Mouse (Mus musculus) mesoderm, embryonic 11.5 days (tissue): Measurements from ENCODE around the gene Tmod2.
A peak's percentile ranks its signal among the peaks of the same experiment; 100 is the strongest.
"Not testable (repeated sequence)": the region's sequence is repeated elsewhere in the genome, so short reads cannot be mapped to it uniquely, and the experiment has no call there.

ENCODE experiments used
- DNase-seq: peaks from one replicate; pipeline ENCODE4 v3.0.0-alpha.2; 2012; ENCODE audit warnings: low read depth, low spot score

Tmod2 gene

DNA sequence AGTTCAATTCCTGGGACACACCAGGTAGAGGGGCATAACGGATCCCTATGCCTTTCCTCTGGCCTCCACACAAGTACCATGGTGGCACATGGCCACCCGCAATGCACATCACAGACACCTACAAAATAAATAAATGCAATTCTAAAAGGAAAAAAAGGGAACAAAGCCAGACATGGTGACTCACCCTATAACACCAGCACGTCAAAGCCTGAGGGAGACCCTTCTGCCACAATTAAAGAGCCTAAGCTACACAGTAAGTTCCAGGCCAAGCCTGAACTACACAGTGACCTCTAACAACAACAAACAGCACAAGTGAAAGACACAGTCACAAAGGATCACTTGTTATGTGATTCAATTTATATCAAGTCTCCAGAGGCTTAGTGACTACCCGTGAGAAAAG, 57.4 kb downstream of the Tmod2 start:
- no peak for DNase-seq

DNA sequence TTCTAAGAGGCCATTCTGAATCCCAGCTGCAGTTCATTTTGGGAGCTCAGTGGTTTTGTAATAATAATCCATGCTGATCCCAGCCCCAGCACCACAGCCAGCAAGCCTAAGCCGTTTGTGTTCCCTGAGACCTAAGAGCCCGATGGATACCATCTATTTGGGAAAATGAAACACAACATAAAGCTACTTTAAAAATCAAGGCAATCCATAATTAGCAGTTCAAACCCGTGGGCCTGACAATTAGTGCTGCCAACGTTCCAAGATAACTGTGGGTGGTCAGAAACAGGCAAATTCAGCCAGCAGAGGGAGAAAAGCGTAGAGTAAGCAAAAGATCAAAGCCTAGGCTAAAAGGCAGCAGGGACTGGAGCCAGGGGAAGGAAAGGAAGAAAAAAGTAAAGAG, 59.8 kb downstream of the Tmod2 start:
- DNase-seq, result no peak

DNA sequence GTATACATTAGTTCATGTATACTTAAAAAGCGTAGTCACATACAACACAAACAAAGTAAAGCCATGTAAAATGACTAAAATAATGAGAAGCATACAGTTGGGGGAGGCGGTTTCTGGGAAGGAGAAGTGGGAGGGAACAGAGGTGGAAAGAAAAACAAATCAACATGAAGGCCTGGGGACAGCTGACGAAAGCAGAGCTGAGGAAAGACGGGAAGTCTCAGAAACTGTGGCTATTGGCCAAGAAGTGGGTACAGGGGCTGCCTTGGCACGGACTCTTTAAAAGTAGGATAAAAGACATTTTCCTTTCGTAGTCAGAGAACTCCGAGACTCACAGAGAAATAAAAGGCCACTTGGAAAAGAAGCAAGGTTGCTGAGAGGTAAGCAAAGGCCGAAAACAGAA, 62.1 kb downstream of the Tmod2 start:
- no peak for DNase-seq

DNA sequence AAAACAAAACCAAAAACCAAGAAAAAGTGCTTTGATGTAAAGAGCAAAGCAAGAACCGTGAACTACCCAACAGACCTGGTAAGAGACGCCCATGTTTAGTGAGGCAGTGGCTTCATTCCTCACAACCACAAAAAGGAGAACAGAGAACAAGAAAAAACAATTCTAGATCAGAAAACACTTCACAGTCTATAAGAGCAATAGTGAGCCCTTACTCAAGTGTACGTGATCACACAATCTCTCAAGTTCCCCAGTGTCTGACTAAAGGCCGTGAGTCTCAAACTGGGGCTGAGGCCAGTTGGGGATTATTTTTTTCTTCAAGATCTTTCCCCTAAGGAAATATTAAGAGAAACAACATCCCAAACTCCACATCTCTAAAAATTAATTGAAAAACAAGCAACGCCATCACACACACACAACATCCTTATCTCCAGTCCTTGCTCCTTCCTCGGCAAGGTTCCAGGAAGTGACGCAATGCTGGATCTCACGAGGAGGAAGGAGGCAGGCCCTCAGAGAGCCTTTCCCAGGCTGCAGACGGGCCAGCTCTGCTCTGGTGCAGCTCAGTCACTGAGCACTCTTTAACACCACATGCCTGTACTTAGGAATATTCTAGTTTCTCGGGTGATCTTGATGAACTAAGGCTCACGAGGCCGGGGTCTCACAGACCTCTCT, 64.1 kb downstream of the Tmod2 start:
- no peak for DNase-seq

DNA sequence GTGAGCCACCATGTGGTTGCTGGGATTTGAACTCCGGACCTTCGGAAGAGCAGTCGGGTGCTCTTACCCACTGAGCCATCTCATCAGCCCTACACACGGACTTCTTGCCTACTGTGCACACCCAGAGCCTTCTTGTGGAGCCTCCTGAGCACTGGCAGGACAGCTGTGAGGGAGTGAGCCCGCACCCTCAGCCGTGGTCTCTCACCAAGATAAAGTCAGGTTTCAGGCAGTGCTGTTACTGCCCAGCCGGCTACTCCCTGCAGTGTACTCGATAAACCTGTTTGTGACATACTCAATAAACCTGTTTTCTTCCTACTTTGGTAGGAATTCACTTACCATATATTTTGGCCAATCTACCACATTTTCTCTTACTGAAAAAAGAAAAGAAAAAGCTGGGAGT, 65.6 kb downstream of the Tmod2 start:
- DNase-seq, result no peak

DNA sequence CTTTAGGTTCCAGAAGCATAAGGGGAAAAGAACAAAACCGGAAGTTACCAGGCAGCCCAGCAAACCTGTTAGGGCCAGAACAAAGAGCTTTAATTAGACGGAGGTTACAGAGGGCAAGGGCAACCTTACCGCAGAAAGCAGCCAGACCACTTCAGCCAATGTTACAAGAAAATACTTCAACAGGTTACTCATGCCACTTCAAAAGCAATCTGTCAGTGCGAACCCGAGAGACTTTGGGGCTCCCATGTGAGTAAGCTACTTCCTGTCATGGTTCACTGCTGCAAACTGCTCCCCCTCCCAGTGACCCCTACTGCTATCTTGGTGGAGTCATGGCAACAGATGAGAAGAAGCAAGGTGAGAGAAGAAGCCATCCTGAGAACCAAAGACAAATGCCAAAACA, 69.6 kb downstream of the Tmod2 start:
- peak; percentile 30 for DNase-seq

DNA sequence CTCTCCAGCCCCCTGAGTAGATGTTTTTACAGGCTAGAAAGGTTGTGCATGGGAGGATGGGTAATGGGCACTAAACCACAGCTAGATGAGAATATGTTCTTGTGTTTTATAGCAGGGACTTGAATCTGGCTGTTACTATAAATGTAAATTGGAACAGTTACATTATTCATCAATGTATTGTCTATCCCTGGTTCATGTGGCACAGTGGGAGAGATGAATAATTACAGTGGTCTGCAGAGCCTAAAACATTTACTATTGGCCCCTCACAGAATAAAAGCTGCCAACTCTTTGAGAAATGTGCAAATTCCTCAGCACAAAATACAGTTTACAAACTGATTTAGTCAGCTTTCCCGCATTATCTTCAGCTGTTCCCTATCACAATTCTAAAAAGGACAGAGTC, 74.7 kb downstream of the Tmod2 start:
- DNase-seq, result no peak

DNA sequence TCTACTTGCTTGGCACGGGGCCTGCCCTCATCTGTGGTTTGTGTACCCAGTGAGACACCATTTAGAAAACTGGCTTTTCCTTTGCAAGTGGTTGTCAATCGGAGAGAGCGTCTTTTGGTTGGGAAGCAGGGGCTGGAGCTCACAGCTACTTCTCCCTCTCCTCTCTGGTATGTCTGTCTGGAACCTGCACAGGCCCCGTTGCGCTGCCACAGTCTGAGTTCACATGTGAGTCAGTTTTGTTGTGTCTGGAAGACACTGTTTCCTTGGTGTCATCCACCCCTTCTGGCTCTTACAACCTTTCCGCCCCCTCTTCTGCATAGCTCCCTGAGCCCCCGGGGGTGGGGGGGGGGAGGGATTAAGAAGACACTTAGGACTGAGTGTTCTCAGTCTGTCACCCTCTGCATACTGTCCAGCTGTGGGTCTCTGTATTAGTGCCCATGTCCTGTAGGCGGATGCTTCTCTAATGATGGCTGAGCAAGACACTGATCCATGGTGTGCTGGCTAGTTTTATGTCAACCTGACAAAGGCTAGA, 76.6 kb downstream of the Tmod2 start:
- no peak for DNase-seq

DNA sequence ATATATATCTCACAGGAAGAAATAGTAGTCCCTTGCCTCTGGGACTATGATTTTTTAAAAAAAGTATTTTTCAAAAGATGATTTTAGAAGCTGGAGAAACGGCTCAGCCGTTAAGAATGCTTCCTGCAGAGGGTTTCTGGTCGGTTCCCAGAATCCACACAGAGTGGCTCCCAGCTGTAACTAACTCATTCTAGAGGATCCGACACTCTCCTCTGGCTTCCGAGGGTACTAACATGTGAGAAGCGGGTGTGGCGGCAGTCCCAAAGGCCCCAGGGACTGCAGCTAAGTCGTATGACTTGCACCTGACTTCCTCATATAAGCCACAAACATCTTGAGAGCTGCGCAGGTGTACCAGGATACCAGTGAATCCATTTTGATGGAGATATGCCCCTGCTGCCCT, 78.1 kb downstream of the Tmod2 start:
- DNase-seq, result not testable (repeated sequence)

DNA sequence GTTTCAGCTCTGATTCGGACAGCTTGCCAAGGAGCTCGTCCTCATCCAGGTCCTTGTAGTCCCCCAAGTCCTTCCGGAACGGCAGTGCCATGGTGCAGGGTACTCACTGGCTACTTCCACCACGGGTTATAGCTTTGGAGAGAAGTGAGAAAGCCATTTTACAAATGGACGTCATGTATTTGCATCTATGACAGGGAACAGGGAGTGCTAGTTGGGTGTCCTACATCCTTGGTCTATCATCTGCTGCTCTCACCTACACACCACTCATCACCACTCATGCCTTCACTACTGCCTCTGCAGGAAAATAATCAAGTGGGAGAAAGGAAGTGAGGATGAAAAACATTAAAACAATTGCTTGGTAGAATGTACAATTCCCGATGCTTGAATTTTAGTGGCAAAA, 78.7 kb downstream of the Tmod2 start:
- DNase-seq, result no peak

DNA sequence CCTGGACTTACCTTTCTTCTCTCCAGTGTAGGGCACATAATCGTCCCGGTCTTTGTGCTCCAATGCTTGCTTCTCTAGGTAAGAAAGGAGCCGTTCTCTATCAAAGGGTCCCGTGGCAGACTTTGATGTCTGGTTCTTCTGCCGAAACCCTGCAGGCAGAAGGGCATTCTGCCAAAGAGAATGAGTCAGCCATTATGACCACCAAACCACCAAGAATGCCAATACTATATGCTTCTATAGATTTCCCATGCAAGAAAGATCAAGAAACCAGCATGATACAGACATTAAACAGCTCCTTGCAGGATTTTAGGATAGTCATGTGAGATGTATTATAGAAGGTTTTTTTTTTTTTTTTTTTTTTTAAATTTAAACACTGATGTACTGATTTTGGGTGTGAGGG, 81.8 kb downstream of the Tmod2 start:
- DNase-seq, result no peak

DNA sequence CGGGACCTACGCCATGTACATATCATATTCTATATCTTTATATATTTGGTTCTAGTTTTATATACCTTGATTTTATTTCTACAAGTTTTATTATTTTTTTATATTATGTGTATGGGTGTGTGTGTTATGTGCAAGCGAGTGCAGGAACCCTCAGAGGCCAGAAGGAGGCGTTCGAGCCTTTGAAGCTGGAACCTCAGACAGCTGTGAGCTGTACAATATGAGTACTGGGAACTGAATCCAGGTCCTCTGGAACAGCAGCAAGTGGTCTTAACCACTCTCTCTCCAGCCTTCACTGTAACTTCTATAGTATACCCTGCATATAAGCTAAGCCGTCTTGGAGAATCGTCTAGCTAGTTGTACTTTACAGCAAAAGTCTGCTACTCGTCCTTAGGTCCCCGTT, 83.0 kb downstream of the Tmod2 start:
- no peak for DNase-seq

DNA sequence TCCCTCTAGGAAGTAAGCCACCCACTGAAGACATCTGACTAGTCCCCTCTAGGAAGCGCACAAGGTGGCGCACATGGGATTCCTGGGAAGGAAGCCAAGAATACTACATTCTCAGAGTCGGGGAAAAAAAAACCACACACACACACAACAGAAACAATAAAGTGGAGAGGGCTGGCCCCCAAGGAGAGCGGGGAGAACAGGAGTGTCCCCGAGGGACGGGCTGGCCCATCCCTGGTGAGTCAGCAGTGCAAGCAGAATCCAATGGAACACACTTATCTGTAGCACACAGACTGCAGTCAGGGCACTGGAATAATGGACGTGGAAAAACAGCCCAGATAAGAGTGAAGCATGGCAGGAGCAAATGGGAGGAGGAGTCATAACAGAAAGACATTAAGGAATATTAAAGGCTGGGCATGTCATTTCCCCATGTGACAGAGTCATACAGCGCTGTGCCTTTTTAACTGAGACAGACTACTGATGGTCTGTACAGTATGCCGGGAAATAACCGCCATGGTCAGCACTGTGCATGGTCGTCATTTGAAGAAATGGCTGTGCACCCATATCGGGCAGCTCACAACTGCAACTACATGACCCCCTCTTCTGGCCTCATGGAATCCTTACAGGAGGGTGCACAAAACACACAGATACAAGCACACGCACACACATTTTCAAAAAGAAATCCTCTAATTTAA, 83.6 kb downstream of the Tmod2 start:
- DNase-seq, result no peak

DNA sequence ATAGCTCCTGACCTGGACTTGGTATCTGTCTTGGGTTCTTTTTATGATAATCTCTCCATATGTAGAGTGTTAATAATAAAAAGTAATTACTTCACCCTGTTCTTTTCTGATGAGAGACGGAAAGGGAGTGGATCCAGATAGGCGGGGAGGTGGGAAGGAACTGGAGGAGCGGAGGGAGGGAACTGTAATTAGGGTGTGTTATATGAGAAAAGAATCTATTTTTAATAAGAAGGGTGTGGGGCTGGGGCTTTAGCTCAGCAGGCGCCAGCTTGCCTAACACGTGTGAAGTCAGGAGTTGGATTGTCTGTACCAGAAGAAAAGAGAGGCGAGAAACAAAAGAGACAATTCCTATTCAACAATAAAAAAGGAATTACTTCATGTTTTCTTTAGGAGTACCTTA, 87.5 kb downstream of the Tmod2 start:
- no peak for DNase-seq

DNA sequence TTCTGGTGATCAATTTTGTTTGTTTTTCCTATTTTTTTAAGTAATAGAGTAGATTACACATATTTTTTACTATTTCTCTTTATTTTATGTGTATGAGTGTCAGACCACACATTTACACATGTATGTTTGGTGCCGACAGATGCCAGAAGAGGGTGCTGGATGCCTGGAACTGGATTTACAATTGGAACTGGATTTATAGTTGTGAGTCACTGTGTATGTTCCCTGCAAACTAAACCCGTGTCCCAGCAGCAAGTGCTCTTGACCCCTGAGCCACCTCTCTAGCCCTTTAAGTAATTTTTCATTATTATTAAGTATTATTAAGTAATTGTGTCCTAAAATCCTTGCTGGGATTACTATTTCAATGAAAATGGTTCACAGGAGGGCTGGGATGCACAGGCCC, 88.9 kb downstream of the Tmod2 start:
- DNase-seq, result no peak

DNA sequence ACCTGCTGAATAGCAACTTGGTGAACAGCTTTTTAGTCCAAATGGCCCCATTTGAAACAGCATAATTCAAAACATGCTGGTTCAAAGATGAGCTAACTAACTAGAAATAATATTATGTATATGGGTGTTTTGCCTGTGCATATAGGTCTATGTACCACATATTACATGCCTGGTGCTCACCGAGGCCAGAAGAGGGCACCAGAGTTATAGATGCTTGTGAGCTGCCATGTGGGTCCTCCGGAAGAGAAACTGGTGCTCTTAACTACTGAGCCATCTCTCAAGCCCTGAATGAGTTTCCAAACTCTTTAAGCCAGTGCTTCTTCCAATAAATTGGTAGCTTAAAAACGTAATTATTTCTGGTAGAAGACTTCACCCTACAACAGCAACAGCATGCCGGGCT, 89.3 kb downstream of the Tmod2 start:
- DNase-seq, result peak; percentile 49

DNA sequence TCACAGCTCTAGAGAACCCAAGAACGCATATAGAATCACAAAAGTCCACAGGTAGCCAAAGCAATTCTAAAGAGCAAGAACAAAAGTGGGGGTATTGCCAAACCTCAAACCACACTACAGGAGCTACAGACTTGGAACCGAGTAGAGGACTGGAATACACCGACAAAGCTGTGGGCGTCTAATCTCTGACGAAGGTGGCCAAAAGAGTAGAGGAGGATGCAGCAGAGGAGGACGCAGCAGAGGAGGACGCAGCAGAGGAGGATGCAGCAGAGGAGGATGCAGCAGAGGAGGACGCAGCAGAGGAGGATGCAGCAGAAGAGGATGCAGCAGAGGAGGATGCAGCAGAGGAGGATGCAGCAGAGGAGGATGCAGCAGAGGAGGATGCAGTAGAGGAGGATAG, 90.2 kb downstream of the Tmod2 start:
- DNase-seq, result no peak

DNA sequence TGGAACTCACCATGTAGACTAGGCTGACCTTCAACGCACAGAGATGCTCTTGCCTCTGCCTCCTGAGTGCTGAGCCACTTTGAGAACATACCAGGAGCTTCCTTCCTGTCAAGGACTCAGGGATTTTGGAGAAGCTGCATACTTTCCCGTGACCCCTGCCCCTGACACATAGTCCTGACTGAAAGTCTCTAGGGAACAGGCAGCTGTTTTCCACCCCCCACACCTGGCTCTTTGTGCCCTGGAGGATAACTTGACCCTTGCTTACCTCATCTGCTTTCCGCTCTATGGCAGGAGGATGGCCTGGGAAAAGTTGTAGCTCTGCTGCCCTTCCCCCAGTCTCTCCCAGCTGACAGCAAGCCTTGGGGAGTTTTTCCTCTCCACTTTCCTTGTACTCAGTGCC, 93.4 kb downstream of the Tmod2 start:
- peak; percentile 23 for DNase-seq
